Mouse (Mus musculus): ENCODE results near the gene Fbxo4. TPM values are rescaled to one million over a fixed set of nuclear protein-coding genes. Genes with fewer than 3 reads are reported as not detected.

The Fbxo4 gene
- polyA plus RNA-seq, 1 experiment from 2014 or later: 23.6 TPM

DNA sequence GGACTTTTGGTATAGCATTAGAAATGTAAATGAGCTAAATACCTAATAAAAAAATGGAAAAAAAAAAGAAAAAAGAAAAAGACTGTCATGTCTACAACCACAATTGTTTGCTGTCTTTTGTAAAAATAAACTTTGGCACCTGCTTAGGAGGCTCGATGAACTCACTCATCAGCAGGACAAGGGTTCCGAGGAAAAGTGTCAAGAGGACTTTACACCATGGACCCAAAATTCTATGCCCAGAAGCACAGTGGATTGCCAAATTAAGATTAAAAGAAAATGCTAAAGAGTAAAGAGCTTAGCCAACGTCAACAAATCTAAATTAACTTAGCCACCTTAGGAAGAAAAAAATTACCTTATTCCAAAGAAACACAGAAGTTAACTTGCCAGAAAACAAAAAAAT, 43.3 kb downstream of the Fbxo4 start:
- ATAC-seq (no peak), DNase-seq (ENCODE audit: low read depth, low spot score) (no peak)
- in situ Hi-C loops (cut with MboI; ENCODE audit: low pct_unique_long_range_greater_than_20kb): no loop called here
- ChIA-PET POLR2A (no interaction called here), CTCF (no interaction called here)
- no peaks in the 10 kb centered on the region for H3K27me3 ChIP-seq
- no peak for TF ChIP-seq CTCF (IDR thresholded peaks at IDR 0.05)

GRCm38 (mm10) chr15:3933466-3933865, 45.9 kb downstream of the Fbxo4 start:
- no peak for TF ChIP-seq CTCF (IDR thresholded peaks at IDR 0.05)
- CTCF ChIA-PET: no interaction called here

GRCm38 (mm10) chr15:3931931-3932330, 47.4 kb downstream of the Fbxo4 start:
- DNase-seq (ENCODE audit: low read depth, low spot score) (no peak), ATAC-seq (no peak)
- TF ChIP-seq CTCF (IDR thresholded peaks at IDR 0.05): no peak
- in situ Hi-C loops (cut with MboI; ENCODE audit: low pct_unique_long_range_greater_than_20kb): no loop called here
- no peaks in the 10 kb centered on the region for H3K27me3 ChIP-seq
- ChIA-PET POLR2A (no interaction called here), CTCF (interaction anchor here (0.9 kb wide), 1 partner anchor 23 kb away, joined by 3 read pairs; no protein-coding TSS in a partner anchor)

More at GRCm38 (mm10) chr15:3933466-3933865, 45.9 kb downstream of the Fbxo4 start:
- in situ Hi-C loops (cut with MboI; ENCODE audit: low pct_unique_long_range_greater_than_20kb): no loop called here
- DNase-seq (ENCODE audit: low read depth, low spot score) (no peak), ATAC-seq (no peak)
- no peaks in the 10 kb centered on the region for H3K27me3 ChIP-seq
- POLR2A ChIA-PET: no interaction called here

Other genes starting within 250 kb of the Fbxo4 start
- 60.1 TPM for gene AW549877, start 16.2 kb upstream of the Fbxo4 start, polyA plus RNA-seq (2021)
- gene Oxct1, start 46.8 kb upstream of the Fbxo4 start, polyA plus RNA-seq (2021): 318 TPM